Mouse (Mus musculus) WW6 (cell line): ENCODE data around the gene Gm813.

Experiments used
- DNase-seq: peaks from one replicate; pipeline ENCODE4 v3.0.0-alpha.2; 2013; ENCODE audit warnings: low read depth, low spot score

Gene Gm813

DNA sequence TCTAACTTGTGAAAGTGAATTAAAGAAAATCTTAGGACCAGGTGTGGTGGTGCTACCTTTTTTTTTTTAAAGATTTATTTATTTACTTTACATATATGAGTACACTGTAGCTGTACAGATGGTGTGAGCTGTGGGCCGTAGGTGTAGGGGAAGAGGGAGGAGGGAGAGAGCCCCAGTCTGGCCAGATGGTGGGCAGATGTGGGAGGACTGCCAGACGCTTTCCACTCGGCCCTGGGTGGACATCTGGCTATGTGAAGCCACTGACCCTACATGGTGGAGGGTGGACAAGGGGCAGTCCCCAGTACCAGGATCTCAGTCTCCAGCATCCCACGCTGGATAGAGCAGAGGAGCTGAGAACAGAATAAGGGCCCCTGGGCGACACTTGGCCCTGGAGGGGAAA is 9.7 kb downstream of the Gm813 start:
- DNase-seq, result no peak

DNA sequence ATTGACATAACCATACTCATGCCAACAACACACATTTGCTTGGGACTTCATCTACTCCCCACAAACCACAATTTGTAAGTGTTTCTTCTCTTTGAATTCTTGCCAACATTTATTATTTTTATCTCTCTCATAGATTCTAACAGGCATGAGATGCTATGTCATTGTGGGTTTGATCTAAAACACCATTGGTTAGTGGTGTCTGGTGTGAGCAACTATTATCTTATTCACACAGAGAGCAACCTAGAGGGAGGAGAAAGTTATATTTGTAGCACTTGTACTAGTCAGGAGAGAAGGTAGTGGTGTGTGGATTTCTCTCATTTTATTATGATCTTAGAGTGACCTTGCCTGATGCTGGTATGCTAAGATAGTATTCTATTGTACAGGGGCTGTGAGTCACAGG is 12.1 kb downstream of the Gm813 start:
- DNase-seq, result no peak

DNA sequence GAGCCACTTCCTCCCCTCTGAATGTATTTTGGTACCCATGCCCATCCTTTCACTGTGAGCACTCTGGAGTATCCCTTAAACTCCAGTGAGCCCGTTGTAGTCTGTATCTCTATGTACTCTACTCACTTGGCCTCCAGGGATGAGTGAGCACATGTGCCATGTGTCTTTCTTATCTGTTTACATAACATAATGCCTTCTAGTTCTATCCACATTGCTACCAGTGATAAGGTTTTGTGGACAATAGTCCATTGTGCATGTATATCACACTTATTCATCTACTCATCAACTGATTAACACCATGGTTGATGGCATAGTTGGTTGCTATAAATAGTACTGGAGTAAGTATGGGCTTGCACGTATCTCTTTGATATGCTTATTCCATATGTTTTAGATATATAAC is 12.9 kb downstream of the Gm813 start:
- DNase-seq, result no peak

DNA sequence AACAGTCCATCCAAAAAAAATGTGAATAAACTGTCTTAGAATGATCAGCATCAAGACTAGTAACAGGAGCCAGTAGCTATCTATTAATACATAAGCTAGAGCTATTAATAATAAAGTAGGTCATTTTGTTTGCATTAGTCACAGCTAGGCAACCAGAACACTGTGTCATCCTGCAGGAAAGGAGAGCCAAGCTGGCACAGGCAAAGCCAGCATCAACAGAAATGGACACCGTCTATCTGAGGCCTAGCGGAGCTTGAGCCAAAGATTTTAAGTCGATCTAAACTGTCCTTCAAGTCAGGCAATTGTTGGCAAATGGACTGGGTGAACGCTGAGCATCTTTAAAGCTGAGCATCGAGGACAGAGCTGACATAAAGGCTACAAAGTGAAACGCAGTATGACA is 15.9 kb downstream of the Gm813 start:
- no peak for DNase-seq

DNA sequence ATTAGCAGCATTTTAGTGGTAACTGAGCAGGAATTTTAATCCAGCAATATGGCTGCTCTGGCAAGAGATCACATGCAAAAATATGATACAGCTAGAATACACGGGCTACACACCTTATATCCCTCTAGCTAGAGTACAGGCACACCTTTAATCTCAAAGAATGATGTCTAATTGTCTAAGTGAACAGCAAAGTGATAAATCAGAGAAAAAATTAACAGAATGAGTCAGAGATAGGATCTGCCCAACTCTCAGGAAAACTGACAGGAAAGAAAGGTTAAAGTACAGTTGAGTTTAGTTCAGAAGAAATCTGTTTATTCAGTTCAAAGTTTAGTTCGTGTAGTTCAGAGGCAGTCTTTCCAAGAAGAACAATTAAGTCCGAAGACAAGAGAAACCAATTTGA is 25.5 kb downstream of the Gm813 start:
- DNase-seq, result no peak

DNA sequence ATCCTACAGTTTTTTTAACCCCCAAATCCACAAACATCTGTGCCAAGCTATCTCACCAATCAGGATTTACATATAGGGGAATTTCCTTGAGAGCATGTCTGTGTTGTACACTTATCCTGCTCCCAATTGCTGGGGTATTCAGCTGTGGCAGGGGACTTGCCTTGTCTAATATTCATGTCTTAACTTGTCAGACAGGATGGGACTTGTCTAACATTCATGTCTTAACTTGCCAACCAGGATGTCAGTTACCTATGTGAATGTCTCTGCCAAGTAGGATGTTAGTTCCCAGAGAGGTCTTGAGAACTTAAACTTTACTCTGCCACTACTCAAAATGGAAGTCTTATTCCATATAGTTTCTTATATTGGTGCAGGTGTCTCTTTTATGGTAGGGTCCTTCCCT is 27.3 kb downstream of the Gm813 start:
- no peak for DNase-seq

DNA sequence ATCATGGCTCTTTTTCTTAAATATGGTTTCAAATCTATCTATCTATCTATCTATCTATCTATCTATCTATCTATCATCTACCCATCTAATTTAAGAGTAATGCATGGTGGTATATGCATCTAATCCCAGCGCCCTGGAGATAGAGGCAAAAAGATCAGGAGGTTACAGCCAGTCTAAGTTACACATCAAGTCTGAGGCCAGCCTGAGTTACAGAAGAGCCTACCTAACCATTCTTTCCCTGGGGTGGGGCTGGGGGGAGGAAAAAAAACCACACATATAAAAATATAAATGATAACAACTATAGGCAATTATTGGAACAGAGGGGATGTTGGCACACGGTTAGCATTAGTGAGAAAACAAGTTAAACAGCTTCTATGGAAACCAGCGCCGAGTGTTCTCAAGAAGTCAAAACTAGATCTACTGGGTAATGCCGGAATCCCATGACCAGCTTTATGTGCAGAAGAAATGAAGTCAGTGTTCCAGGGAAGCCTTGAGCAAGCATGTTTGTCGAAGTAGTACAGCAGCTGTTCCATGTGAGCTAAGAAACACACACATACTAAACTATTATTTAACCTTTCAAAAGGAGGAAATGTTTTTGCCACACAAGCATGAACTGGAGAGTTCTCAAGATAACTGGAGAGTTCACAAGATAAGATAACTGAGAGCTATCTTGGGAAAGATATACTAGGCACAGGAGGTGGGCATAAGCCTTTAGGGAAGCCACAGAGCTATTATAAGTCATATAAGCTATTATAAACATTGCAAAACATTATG is 42.6 kb downstream of the Gm813 start:
- no peak for DNase-seq

DNA sequence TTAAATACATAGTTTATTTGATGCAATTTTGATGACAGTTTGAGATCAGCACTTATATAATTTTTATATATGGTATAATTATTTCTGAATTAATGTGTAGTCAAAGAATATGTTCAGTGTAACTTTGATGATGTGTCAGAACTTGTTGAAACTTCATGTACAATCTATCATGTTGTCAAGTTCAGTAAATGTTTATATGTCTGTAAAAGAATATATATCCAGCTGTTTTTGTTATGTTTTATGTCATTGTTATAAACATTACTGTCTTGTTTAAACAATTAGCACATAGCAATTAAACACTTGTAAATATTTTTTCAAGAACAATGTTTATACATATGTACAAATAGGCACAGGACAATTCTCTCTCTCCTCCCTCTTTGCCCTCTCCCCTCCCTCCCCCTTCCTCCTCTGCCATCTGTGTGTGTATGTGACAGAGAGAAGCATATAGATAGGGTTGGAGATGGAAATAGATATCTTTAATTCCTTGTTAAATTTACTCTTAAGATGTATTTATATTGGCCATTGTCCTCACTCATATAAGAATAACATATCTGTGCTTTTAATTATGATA is 46.0 kb downstream of the Gm813 start:
- no peak for DNase-seq
